Mouse (Mus musculus) bone marrow macrophage, adult 2 months (primary cell): Measurements from ENCODE around the gene Wiz. TPM values are rescaled to one million over a fixed set of nuclear protein-coding genes. Genes with fewer than 3 reads are reported as not detected.

ENCODE experiments used
- H3K27ac ChIP-seq: 2 replicates; pipeline ENCODE4 v1.5.1; 2012; ENCODE audit warnings: low read depth, low read length; ENCODE audit not compliant: insufficient read depth
- H3K4me1 ChIP-seq: 2 replicates; pipeline ENCODE4 v1.6.1; 2012; ENCODE audit warnings: low read length; ENCODE audit not compliant: control insufficient read depth, insufficient read depth
- H3K4me3 ChIP-seq: 2 replicates; pipeline ENCODE4 v1.5.1; 2012; ENCODE audit warnings: mild to moderate bottlenecking, low read length, moderate library complexity; ENCODE audit not compliant: insufficient read depth
- CTCF ChIP-seq: IDR thresholded peaks from 2 replicates; pipeline ENCODE4 v1.5.1; 2012; ENCODE audit warnings: low read depth, mild to moderate bottlenecking, low read length, moderate library complexity
- POLR2A ChIP-seq: IDR thresholded peaks from 2 replicates; pipeline ENCODE4 v1.6.1; 2012; ENCODE audit warnings: mild to moderate bottlenecking, low read depth, low read length, borderline replicate concordance
- polyA plus RNA-seq: library from polyadenylated mRNA; stranded (reverse); fragments of >200 nt; gene quantifications from 2 replicates; pipeline ENCODE4 v1.2.4, GENCODE M21; 2012; ENCODE audit not compliant: missing spikeins, insufficient read depth, insufficient read length

The Wiz gene
- polyA plus RNA-seq, 1 experiment = 24.2 TPM

GRCm38 (mm10) chr17:32364331-32364730, 24.9 kb downstream of the Wiz start:
- peak overlapping the region; percentile 73 for H3K4me3 ChIP-seq
- peaks cover 23% of the 10 kb centered on the region for H3K4me1 ChIP-seq
- TF ChIP-seq POLR2A = no peak
- no peak for TF ChIP-seq CTCF
- H3K27ac ChIP-seq = peak overlapping the region; percentile 43; the same call in 1 of the 2 replicates

- peak overlapping the region; percentile 73 for H3K4me3 ChIP-seq
- H3K4me1 ChIP-seq = peaks cover 19% of the 10 kb centered on the region
- H3K27ac ChIP-seq = peak overlapping the region; percentile 26; the same call in 1 of the 2 replicates
- TF ChIP-seq CTCF = no peak
- TF ChIP-seq POLR2A = no peak
These were observed 25.4 kb downstream of the Wiz start for GRCm38 (mm10) chr17:32363821-32364301.

GRCm38 (mm10) chr17:32362686-32363085, 26.6 kb downstream of the Wiz start:
- TF ChIP-seq POLR2A (no peak), CTCF (no peak)
- peak overlapping the region; percentile 73 for H3K4me3 ChIP-seq
- H3K4me1 ChIP-seq = peaks cover 18% of the 10 kb centered on the region
- H3K27ac ChIP-seq = no peak overlapping the region

GRCm38 (mm10) chr17:32359928-32360327, 29.3 kb downstream of the Wiz start:
- TF ChIP-seq POLR2A (no peak), CTCF (no peak)
- Histone ChIP-seq H3K27ac (no peak overlapping the region), H3K4me1 (peaks cover 14% of the 10 kb centered on the region), H3K4me3 (no peak overlapping the region)

- no peak overlapping the region for H3K4me3 ChIP-seq
- TF ChIP-seq CTCF (no peak), POLR2A (no peak)
These were observed 30.3 kb downstream of the Wiz start for GRCm38 (mm10) chr17:32358943-32359340.

GRCm38 (mm10) chr17:32358192-32358942, 30.9 kb downstream of the Wiz start:
- H3K4me1 ChIP-seq = peaks cover 11% of the 10 kb centered on the region
- no peak overlapping the region for H3K27ac ChIP-seq
- H3K4me3 ChIP-seq = no peak overlapping the region
- TF ChIP-seq CTCF (no peak), POLR2A (no peak)

More at GRCm38 (mm10) chr17:32358943-32359340, 30.3 kb downstream of the Wiz start:
- Histone ChIP-seq H3K4me1 (peaks cover 11% of the 10 kb centered on the region), H3K27ac (no peak overlapping the region)

GRCm38 (mm10) chr17:32356766-32357760, 32.2 kb downstream of the Wiz start:
- no peak overlapping the region for H3K4me3 ChIP-seq

GRCm38 (mm10) chr17:32356281-32356680, 33.0 kb downstream of the Wiz start:
- H3K4me3 ChIP-seq = no peak overlapping the region
- TF ChIP-seq CTCF = no peak
- TF ChIP-seq POLR2A = no peak
- H3K4me1 ChIP-seq = peaks cover under 1% of the 10 kb centered on the region; the same call in 1 of the 2 replicates
- H3K27ac ChIP-seq = no peak overlapping the region

More at GRCm38 (mm10) chr17:32356766-32357760, 32.2 kb downstream of the Wiz start:
- Histone ChIP-seq H3K27ac (no peak overlapping the region), H3K4me1 (peaks cover 1% of the 10 kb centered on the region; the same call in 1 of the 2 replicates)
- TF ChIP-seq CTCF (no peak), POLR2A (no peak)

GRCm38 (mm10) chr17:32355031-32355430, 34.2 kb downstream of the Wiz start:
- Histone ChIP-seq H3K4me1 (peaks cover 2% of the 10 kb centered on the region; the same call in 1 of the 2 replicates), H3K4me3 (no peak overlapping the region), H3K27ac (no peak overlapping the region)
- TF ChIP-seq CTCF = no peak
- TF ChIP-seq POLR2A = no peak
